Mouse (Mus musculus): ENCODE measurements around the gene Ano1. TPM values are rescaled to one million over a fixed set of nuclear protein-coding genes. Genes with fewer than 3 reads are reported as not detected.

Gene Ano1
- polyA plus RNA-seq, 1 experiment from 2014 or later = 7.2 TPM

DNA sequence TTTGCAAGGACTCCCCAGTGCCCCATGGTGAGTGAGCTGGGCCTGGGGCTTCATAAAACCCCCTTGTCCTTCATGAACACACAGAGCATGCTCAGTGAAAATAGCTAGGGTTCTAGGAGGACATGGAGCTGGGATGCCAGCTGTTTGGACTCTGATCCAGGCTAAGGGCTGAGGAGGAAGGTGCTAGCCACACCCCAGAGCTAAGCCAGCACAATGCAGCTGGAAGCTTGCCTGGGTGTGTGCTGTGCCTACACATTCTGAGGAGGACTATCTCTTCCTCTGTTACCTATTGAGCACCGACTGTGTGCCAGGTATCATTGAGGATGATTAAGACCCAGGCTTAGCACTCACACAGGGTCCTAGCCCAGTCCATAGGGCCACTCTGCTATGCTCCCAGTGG is 30.6 kb upstream of the Ano1 start:
- Histone ChIP-seq H3K4me2 (no peak overlapping the region), H3K4me1 (replicated peaks) (no peaks in the 10 kb centered on the region), H3K9ac (no peak overlapping the region), H3K27me3 (0 out of 2 replicates have a peak, but pooled peaks cover 2% of the 10 kb centered on the region), H3K4me3 (no peak overlapping the region), H3K36me3 (no peaks in the 10 kb centered on the region), H3K27ac (replicated peaks) (no peak overlapping the region), H3K9me3 (no peaks in the 10 kb centered on the region)
- no peak for ATAC-seq (ENCODE audit: low FRiP score, low read depth)
- WGBS = 88% methylated on average over 1 of the region's 1 CpGs

DNA sequence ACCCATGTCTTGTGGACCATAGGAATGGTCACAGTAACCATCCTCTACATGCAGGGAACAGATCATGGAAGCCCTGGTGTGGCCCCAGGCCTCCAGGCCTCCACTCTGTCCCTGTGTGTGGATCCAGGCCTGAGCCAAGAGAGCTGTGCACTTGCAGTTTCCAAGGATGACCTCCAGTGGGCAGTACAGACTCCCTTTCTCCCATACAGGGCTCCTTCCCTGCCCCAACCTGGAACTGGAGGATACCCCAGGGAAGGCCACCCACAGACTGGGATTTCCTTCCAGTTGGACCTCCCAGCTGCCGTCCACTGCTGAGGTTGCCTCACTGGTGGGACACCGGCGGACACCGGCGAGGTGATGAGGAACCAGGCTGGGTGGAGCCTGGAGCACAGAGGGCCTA is 29.6 kb upstream of the Ano1 start:
- H3K4me2 ChIP-seq = no peak overlapping the region
- 44% methylated on average over 5 of the region's 5 CpGs for WGBS
- H3K9ac ChIP-seq = no peak overlapping the region
- H3K9me3 ChIP-seq = no peaks in the 10 kb centered on the region
- no peaks in the 10 kb centered on the region for H3K36me3 ChIP-seq
- no peak overlapping the region for H3K27ac ChIP-seq (replicated peaks)
- H3K4me3 ChIP-seq = no peak overlapping the region
- 0 out of 2 replicates have a peak, but pooled peaks cover 4% of the 10 kb centered on the region for H3K27me3 ChIP-seq
- H3K4me1 ChIP-seq (replicated peaks) = no peaks in the 10 kb centered on the region
- no peak for ATAC-seq (ENCODE audit: low FRiP score, low read depth)

DNA sequence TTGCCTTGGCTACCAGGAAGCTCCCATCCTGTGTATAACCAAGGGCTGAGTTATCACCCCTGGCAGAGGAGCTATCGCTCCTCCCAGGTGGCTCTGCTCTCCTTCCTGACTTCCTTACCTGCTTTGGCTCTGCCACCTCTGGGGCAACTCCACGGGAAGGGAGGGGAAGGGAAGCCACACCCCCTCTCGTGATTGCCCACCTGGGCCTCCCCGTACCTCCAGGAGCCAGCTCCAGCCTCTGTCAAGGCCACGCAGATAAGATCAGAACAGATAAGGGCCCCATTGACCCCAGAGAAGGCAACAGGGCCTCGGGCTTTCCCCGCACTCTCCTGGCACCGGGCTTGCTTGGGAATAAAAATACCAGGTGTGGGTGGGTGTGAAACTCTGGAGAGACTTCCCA is 28.4 kb upstream of the Ano1 start:
- Histone ChIP-seq H3K9me3 (no peaks in the 10 kb centered on the region), H3K4me3 (no peak overlapping the region), H3K27ac (replicated peaks) (no peak overlapping the region), H3K9ac (no peak overlapping the region), H3K27me3 (0 out of 2 replicates have a peak, but pooled peaks cover 4% of the 10 kb centered on the region), H3K4me1 (replicated peaks) (no peaks in the 10 kb centered on the region), H3K4me2 (no peak overlapping the region), H3K36me3 (no peaks in the 10 kb centered on the region)
- WGBS = 74% methylated on average over 8 of the region's 8 CpGs
- no peak for ATAC-seq (ENCODE audit: low FRiP score, low read depth)

DNA sequence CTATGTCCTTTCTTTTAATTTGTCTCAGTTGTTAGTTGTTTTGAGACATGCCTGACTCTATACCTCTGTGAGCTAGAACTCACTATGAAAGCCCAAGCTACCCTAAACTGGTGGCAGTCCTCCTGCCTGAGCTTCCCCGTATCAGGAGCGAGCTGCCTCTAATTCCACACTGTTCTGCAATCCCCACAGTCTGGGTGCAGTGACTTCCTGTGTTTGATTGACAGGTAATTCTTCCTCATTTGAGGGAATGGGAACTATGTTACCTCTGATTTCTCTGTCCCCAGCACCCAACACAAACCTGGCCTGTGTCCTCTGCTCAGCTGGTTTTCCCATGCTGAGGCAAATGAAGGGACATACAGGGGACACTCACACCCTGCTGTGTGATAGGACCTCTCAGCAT is 27.9 kb upstream of the Ano1 start:
- Histone ChIP-seq H3K9ac (no peak overlapping the region), H3K4me2 (no peak overlapping the region), H3K4me1 (replicated peaks) (no peaks in the 10 kb centered on the region), H3K27me3 (0 out of 2 replicates have a peak, but pooled peaks cover 4% of the 10 kb centered on the region), H3K36me3 (no peaks in the 10 kb centered on the region), H3K9me3 (no peaks in the 10 kb centered on the region), H3K4me3 (no peak overlapping the region), H3K27ac (replicated peaks) (no peak overlapping the region)
- 85% methylated on average over 2 of the region's 2 CpGs for WGBS
- no peak for ATAC-seq (ENCODE audit: low FRiP score, low read depth)

DNA sequence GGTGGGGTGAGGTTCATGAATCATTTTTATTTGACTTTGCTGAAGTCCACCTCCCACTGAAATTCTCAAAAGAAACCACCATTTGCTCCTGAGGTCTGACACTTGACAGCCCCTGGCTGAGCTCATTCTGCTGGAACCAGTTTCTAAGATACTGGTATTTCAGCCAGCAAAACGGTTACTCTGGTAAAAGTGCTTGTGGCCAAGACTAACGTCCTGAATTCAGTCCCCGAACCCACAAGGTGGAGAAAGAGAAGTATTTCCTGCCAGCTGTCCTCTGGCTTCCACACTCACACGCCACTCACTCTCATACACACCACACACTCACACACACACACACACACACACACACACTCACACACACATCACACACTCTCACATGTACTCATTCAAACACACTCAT is 26.0 kb upstream of the Ano1 start:
- H3K36me3 ChIP-seq = no peaks in the 10 kb centered on the region
- no peak overlapping the region for H3K27ac ChIP-seq (replicated peaks)
- no peak for ATAC-seq (ENCODE audit: low FRiP score, low read depth)
- no peak overlapping the region for H3K4me2 ChIP-seq
- H3K9me3 ChIP-seq = no peaks in the 10 kb centered on the region
- no peak overlapping the region for H3K4me3 ChIP-seq
- no peak overlapping the region for H3K9ac ChIP-seq
- 0 out of 2 replicates have a peak, but pooled peaks cover 4% of the 10 kb centered on the region for H3K27me3 ChIP-seq
- H3K4me1 ChIP-seq (replicated peaks) = no peaks in the 10 kb centered on the region
- 43% methylated on average over 4 of the region's 4 CpGs for WGBS

DNA sequence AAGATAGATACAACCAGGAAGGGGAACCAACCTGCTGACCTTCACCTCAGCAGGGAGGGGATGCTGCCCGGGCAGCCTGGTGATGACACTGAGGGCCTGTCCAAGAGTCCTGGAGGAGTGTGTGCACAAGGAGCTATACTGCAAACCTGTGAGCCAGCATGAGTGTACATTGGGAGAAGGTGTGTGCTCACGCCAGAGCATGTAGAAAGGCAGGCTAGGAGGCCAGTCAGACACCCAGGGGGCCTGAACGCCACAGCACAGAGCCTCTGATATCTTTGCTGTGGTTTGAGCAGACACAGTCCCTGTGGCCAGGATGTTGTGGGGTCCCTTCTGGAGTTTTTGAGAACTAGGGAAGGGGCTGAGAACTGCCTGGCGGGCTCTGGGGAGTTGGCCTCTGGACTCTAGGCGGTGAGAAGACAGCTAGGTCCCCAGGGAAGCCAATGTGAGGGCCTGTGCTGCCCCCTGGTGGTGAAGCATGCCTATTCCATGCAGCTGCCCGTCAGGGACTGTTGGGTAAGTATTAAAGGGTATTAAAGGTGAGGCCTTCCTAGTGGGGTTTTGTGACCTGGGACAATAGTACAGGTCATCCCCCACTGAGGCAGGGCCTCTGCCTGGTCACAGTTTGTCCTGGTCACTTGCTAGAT is 24.2 kb upstream of the Ano1 start:
- H3K9me3 ChIP-seq = no peaks in the 10 kb centered on the region
- no peaks in the 10 kb centered on the region for H3K4me1 ChIP-seq (replicated peaks)
- no peaks in the 10 kb centered on the region for H3K36me3 ChIP-seq
- H3K9ac ChIP-seq = no peak overlapping the region
- no peak overlapping the region for H3K4me3 ChIP-seq
- ATAC-seq (ENCODE audit: low FRiP score, low read depth) = peak; percentile 72; the same call in 1 of the 2 replicates
- no peak overlapping the region for H3K27ac ChIP-seq (replicated peaks)
- H3K27me3 ChIP-seq = 0 out of 2 replicates have a peak, but pooled peaks cover 4% of the 10 kb centered on the region
- 34% methylated on average over 6 of the region's 6 CpGs for WGBS
- H3K4me2 ChIP-seq = no peak overlapping the region

DNA sequence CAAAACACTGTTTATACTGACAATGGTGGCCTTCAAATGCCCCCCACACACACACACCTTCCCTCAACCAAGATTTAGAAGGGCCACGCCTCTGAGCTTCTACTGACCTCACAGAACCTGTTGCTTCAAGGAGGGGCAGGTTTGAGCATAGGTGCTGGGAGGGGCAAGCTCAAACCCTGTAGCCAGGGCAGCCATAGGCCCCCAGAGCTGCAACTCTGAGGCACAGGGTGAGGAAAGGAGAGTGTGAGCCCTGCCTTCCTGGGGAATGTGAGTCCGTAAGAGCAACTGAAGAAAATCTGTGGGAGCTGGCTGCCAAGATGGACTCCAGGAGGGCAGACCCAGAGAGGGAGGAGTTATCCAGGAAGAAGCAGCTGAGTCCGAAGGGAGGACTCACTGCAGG is 23.4 kb upstream of the Ano1 start:
- Histone ChIP-seq H3K27me3 (0 out of 2 replicates have a peak, but pooled peaks cover 4% of the 10 kb centered on the region), H3K4me1 (replicated peaks) (no peaks in the 10 kb centered on the region), H3K36me3 (no peaks in the 10 kb centered on the region), H3K27ac (replicated peaks) (no peak overlapping the region), H3K9me3 (no peaks in the 10 kb centered on the region), H3K9ac (no peak overlapping the region), H3K4me2 (no peak overlapping the region), H3K4me3 (no peak overlapping the region)
- no peak for ATAC-seq (ENCODE audit: low FRiP score, low read depth)
- 76% methylated on average over 3 of the region's 3 CpGs for WGBS

DNA sequence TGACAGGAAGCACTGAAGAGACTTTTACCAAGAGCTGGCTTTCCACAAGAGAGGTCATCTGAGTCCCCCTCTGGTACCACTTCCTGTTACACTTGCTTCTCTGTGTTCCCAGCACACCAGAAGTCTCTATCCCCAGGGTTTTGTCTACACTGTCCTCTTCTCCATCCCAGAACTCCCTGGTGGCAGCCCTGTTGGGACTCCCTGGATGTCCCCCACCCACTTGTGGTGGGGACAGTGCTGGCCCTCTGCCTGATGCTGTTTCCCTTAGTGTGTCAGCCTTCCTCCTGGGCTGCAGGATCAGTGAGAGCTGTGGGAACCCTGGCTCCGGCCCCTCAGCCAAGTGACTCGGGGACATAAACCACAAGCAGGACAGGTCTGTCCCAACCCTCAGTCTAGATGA is 22.5 kb upstream of the Ano1 start:
- 79% methylated on average over 2 of the region's 2 CpGs for WGBS
- no peak overlapping the region for H3K27ac ChIP-seq (replicated peaks)

DNA sequence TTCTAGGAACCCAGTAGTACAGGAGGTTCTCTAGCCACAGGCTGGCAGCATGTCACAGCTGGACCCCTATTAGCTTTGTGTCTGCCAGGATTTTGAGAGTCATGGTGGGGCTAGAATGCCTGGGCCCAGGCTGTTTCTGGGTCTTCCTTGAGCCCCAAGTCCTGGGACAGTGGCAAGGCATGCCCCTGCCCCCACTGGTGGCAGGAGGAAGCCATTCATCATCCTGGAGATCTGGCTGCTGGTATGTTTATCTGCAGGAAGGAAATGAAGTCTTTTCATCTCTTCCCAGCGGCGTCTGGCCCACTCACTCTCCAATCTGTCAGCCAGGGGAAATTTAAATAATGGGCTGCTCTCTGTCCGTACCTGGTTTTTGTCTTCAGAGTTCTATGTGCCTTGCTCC is 18.3 kb upstream of the Ano1 start:
- Histone ChIP-seq H3K9me3 (no peaks in the 10 kb centered on the region), H3K4me3 (no peak overlapping the region), H3K4me2 (no peak overlapping the region), H3K4me1 (replicated peaks) (no peaks in the 10 kb centered on the region), H3K27me3 (no peaks in the 10 kb centered on the region), H3K9ac (no peak overlapping the region), H3K36me3 (no peaks in the 10 kb centered on the region), H3K27ac (replicated peaks) (no peak overlapping the region)
- no peak for ATAC-seq (ENCODE audit: low FRiP score, low read depth)
- WGBS = 53% methylated on average over 3 of the region's 3 CpGs

More for the DNA sequence above, 22.5 kb upstream of the Ano1 start:
- H3K4me1 ChIP-seq (replicated peaks) = no peaks in the 10 kb centered on the region
- no peak overlapping the region for H3K4me2 ChIP-seq
- H3K9me3 ChIP-seq = no peaks in the 10 kb centered on the region
- 0 out of 2 replicates have a peak, but pooled peaks cover 4% of the 10 kb centered on the region for H3K27me3 ChIP-seq
- H3K4me3 ChIP-seq = no peak overlapping the region
- no peak overlapping the region for H3K9ac ChIP-seq
- ATAC-seq (ENCODE audit: low FRiP score, low read depth) = no peak
- H3K36me3 ChIP-seq = no peaks in the 10 kb centered on the region

DNA sequence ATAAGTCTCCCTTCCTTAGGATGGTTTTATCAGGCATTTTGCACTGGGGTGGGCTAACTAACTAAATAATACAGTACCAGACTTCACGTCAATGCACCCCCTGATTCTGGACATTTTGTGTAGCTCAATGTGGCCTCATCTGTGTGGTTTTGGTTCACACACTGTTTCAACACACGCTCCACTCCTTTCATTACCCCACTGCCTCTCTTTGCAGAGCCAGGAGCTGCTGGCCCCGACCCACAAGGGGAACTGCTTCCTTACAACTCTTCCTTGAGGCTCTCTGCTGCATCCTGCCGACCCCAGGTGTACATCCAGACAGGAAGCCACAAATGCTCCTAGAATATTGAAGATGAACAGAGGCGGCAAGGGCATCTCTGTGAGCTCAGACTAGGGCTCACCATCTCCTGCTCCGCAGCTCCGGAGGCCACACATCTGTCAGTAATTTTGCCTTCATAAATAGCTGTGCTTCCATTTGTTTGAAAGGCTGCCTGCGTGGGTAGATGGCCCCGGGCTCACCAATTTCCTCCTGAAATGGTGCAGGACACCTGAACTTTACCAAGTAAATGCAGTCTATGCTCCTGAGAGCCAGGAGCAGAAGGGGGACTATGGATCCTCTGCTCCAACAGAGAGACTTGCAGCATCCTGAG is 17.8 kb upstream of the Ano1 start:
- Histone ChIP-seq H3K4me1 (replicated peaks) (peaks cover 3% of the 10 kb centered on the region; the same call in 1 of the 2 replicates), H3K36me3 (no peaks in the 10 kb centered on the region), H3K9ac (no peak overlapping the region), H3K27ac (replicated peaks) (no peak overlapping the region), H3K4me3 (no peak overlapping the region), H3K27me3 (no peaks in the 10 kb centered on the region), H3K9me3 (no peaks in the 10 kb centered on the region), H3K4me2 (no peak overlapping the region)
- 78% methylated on average over 9 of the region's 9 CpGs for WGBS
- ATAC-seq (ENCODE audit: low FRiP score, low read depth) = no peak

DNA sequence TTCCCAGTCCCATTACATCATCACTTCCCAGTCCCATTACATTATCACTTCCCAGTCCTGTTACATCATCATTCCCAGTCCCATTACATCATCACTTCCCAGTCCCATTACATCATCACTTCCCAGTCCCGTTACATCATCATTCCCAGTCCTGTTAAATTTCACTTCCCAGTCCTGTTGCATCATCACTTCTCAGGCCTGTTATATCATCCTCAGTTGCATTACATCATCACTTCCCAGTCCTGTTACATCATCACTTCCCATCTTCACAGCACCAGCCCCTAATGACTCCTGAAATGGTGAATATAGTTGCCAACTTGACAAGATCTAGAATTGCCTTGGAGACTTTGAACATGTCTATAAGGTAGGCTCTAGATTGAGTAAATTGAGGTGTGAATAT is 17.1 kb upstream of the Ano1 start:
- ATAC-seq (ENCODE audit: low FRiP score, low read depth) = no peak
- 95% methylated on average over 1 of the region's 1 CpGs for WGBS
- H3K27me3 ChIP-seq = no peaks in the 10 kb centered on the region
- H3K36me3 ChIP-seq = no peaks in the 10 kb centered on the region
- no peaks in the 10 kb centered on the region for H3K9me3 ChIP-seq
- no peak overlapping the region for H3K9ac ChIP-seq
- no peak overlapping the region for H3K27ac ChIP-seq (replicated peaks)
- peaks cover 9% of the 10 kb centered on the region; the same call in 1 of the 2 replicates for H3K4me1 ChIP-seq (replicated peaks)
- no peak overlapping the region for H3K4me3 ChIP-seq
- no peak overlapping the region for H3K4me2 ChIP-seq

DNA sequence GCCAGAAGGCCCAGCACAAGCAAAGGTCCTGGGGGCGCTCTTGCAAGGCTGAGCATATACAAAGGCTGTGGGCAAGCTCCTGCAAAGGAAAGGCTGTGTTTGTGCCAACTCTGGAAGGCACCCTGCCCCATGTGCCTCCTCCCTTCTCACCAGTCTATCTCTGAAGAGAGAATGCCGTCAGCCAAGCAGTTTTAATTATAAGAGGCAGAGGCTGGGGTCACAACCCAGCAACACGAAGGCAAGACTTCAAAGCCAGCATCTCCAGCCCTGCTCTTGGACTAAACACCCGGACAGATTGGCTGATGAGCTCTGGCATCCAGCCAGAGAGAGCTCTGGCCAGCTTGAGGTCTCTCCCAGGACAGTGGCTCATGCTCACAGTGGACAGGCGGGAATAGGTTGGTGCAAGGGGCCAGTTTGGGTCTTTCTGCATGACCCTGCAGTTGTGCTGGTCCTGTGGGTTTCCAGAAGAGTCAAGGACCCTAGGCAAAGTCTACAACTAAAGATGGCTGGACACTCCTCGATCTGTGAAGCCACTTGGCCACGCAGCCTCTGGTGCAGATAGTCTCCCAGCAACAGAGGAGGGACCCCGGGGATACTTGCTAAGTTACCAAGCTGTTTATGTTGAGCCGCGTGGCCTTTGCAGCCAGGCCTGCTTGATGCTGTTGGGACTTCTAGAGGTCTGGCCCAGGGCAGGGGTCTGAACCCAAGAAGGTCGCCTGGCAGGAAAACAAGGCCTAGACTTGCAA is 12.9 kb upstream of the Ano1 start:
- Histone ChIP-seq H3K4me1 (replicated peaks) (peaks cover 15% of the 10 kb centered on the region; the same call in 1 of the 2 replicates), H3K36me3 (no peaks in the 10 kb centered on the region), H3K9ac (no peak overlapping the region), H3K4me2 (no peak overlapping the region), H3K4me3 (no peak overlapping the region), H3K9me3 (no peaks in the 10 kb centered on the region), H3K27ac (replicated peaks) (no peak overlapping the region), H3K27me3 (no peaks in the 10 kb centered on the region)
- ATAC-seq (ENCODE audit: low FRiP score, low read depth) = peak; percentile 37
- 56% methylated on average over 11 of the region's 11 CpGs for WGBS
